Mouse (Mus musculus) cerebellum, adult 2 months (tissue): ENCODE data around the gene Mob1b.

ENCODE experiments used
- CTCF ChIP-seq: fragments of 200-500 bp; IDR thresholded peaks from 2 replicates; pipeline ENCODE4 v1.5.1; 2011; ENCODE audit warnings: low read depth, mild to moderate bottlenecking, control low read depth, low read length, moderate library complexity, borderline replicate concordance; ENCODE audit not compliant: insufficient read depth
- POLR2A ChIP-seq: fragments of 200-500 bp; IDR thresholded peaks from 2 replicates; pipeline ENCODE4 v1.6.1; 2011; ENCODE audit warnings: low read length, control low read depth, borderline replicate concordance; ENCODE audit not compliant: insufficient read depth

GRCm38 (mm10) chr5:88690681-88691505 is 29.8 kb upstream of the Mob1b start:
- TF ChIP-seq POLR2A, result no peak
- no peak for TF ChIP-seq CTCF
